Mouse (Mus musculus): ENCODE data around the gene Ttll5.

- TF ChIP-seq POLR2A (IDR thresholded peaks at IDR 0.05; ENCODE audit: control insufficient read depth, low read depth, low read length) (no peak), CTCF (IDR thresholded peaks at IDR 0.05; ENCODE audit: control insufficient read depth, insufficient read depth, insufficient replicate concordance, low read depth, low read length) (no peak)
Measured at GRCm38 (mm10) chr12:85809726-85810125, 14.7 kb upstream of the Ttll5 start.
